Mouse (Mus musculus): ENCODE measurements around the gene Gm11549. TPM values are rescaled to one million over a fixed set of nuclear protein-coding genes. Genes with fewer than 3 reads are reported as not detected.

The Gm11549 gene
- polyA plus RNA-seq, 1 experiment from 2014 or later, result 0.31 TPM

DNA sequence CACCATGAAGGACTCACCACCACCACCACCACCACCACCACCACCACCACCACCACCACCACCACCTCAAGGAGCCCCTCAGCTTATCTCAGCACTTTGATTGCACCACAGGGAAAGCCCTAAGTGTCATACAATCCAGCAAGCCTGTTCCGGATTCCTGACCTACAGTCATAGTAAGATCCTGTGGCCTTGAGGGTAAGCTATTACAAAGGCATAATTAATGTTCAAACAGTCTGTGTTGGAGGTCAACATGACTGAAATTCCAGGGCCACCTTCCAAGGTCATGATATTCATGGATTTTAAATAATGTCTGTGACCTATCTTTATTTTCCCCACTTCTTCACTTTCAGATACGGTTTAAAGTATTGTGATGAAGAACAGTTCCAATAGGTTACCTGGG, 41.1 kb downstream of the Gm11549 start:
- H3K4me2 ChIP-seq, result no peak overlapping the region
- no peaks in the 10 kb centered on the region for H3K36me3 ChIP-seq
- peaks cover 39% of the 10 kb centered on the region for H3K4me1 ChIP-seq (replicated peaks)
- H3K4me3 ChIP-seq, result no peak overlapping the region
- no peaks in the 10 kb centered on the region for H3K27me3 ChIP-seq (replicated peaks)
- H3K27ac ChIP-seq (ENCODE audit: poor library complexity, severe bottlenecking), result peak overlapping the region; percentile 28
- H3K9me3 ChIP-seq (replicated peaks), result no peaks in the 10 kb centered on the region
- WGBS, result 70% methylated on average over 2 of the region's 2 CpGs
- ATAC-seq (ENCODE audit: insufficient number of reproducible peaks, low FRiP score), result no peak
- H3K9ac ChIP-seq, result no peak overlapping the region

DNA sequence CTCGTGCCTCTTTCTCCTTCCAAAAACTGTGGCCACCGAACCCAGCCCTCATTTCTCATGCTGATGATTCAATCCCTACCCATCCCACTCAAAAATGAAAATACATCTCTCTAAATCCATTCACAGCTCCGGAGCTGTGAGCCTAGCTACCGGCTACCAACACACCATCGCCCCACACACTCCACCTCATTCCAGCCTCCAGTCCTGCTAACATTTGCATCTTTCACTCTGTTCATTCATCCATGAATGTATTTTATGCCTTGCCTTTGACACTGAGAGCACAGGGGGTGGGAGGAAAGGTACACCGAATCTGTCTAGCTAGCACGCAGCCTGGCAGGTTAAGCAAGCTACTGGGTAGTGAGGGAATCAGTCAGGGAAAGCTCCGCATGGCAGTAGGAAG, 42.8 kb downstream of the Gm11549 start:
- Histone ChIP-seq H3K4me2 (no peak overlapping the region), H3K36me3 (no peaks in the 10 kb centered on the region), H3K4me1 (replicated peaks) (peaks cover 47% of the 10 kb centered on the region), H3K4me3 (no peak overlapping the region), H3K27me3 (replicated peaks) (no peaks in the 10 kb centered on the region), H3K9ac (no peak overlapping the region), H3K9me3 (replicated peaks) (no peaks in the 10 kb centered on the region), H3K27ac (ENCODE audit: poor library complexity, severe bottlenecking) (no peak overlapping the region)
- ATAC-seq (ENCODE audit: insufficient number of reproducible peaks, low FRiP score), result no peak
- 90% methylated on average over 8 of the region's 8 CpGs for WGBS

DNA sequence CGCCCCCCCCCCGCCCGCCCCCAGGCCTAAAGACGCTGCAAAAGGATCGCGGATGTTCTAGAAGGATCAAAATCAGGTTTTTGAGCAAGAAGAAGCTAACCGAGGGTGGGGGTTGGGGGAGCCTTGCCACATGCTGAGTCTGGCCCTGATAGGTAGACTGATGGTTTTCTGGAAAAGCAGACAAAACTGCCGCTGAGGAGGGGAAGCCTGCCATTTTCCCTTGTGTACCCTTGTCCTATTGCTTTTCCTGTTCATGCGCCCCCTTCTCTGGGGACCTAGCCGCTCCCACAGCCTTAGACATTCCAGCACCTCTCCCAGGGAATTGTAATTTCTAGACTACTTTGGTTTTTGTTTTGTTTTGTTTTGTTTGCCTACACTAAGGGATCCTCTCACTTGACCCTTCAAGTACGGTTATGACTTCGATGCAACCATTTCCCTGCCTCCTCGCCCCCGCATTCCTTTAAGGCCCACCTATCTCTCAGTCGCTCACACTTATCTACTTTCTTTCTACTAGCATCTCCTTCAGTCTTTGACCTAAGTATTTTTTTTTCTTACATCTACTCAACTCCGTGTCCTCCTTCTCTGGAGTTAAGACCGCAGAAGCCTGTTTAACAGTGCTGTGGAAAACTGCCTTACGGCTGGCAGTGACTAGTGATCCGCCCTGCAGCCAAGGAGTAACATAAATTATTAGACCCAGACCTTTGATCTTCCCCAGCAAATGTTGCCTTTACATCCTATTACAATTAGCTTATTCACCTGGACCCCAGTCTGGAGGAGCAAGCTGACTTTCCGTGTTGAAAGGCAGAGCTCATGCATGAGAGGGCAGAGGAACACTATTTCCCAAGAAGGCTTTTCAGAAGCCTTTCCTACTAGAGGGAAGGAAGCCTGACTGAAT, 45.1 kb downstream of the Gm11549 start:
- H3K4me2 ChIP-seq, result peak overlapping the region; percentile 87
- no peaks in the 10 kb centered on the region for H3K27me3 ChIP-seq (replicated peaks)
- H3K4me1 ChIP-seq (replicated peaks), result peaks cover 44% of the 10 kb centered on the region
- ATAC-seq (ENCODE audit: insufficient number of reproducible peaks, low FRiP score), result no peak
- H3K36me3 ChIP-seq, result peaks cover 2% of the 10 kb centered on the region; the same call in 1 of the 2 replicates
- 24% methylated on average over 20 of the region's 20 CpGs for WGBS
- peak overlapping the region; percentile 90 for H3K27ac ChIP-seq (ENCODE audit: poor library complexity, severe bottlenecking)
- peak overlapping the region; percentile 92 for H3K4me3 ChIP-seq
- H3K9ac ChIP-seq, result peak overlapping the region; percentile 92
- H3K9me3 ChIP-seq (replicated peaks), result no peaks in the 10 kb centered on the region

DNA sequence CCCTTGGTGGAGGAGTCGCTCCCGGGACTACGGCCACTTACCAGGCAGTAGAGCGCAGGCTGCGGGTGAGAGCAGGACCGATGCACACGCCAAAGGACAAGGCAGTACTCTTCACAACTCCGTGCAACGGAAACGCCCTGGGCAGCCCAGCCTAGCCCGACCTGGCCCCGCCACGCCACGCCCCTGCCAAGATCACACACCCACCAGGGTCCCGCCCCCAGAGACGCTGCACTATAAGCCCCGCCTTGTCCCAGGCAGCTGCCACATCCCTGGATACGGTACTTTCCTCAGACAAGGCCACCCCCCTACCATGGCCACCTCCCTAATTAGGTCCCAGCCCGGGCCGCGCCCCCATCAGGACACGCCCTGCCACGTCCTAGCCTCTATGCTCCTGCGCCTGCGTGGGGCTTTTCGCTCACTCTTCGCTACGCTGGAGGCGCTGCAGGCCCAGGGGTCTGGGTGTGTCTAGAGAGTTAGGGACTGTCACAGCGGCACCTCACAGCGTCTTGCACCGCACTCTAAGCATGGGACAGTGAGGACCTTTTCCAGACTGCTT, 46.0 kb downstream of the Gm11549 start, which contains the start of the genes Anxa5 and 1810062G17Rik:
Anxa5 (minus strand) TSS at position 363 of the 556 bp plus-strand sequence.
1810062G17Rik (plus strand) TSS at position 406 of the 556 bp plus-strand sequence.
- peak; percentile 99 for ATAC-seq (ENCODE audit: insufficient number of reproducible peaks, low FRiP score)
- peak within 1 kb of the TSS; percentile 92 for H3K4me3 ChIP-seq
- WGBS, result under 1% methylated on average over 31 of the region's 32 CpGs
- H3K36me3 ChIP-seq, result peaks cover 2% of the 10 kb centered on the region; the same call in 1 of the 2 replicates
- peak within 1 kb of the TSS; percentile 87 for H3K4me2 ChIP-seq
- peak within 1 kb of the TSS; percentile 97 for H3K27ac ChIP-seq (ENCODE audit: poor library complexity, severe bottlenecking)
- peaks cover 47% of the 10 kb centered on the region for H3K4me1 ChIP-seq (replicated peaks)
- no peaks in the 10 kb centered on the region for H3K27me3 ChIP-seq (replicated peaks)
- H3K9ac ChIP-seq, result peak within 1 kb of the TSS; percentile 94
- no peaks in the 10 kb centered on the region for H3K9me3 ChIP-seq (replicated peaks)

DNA sequence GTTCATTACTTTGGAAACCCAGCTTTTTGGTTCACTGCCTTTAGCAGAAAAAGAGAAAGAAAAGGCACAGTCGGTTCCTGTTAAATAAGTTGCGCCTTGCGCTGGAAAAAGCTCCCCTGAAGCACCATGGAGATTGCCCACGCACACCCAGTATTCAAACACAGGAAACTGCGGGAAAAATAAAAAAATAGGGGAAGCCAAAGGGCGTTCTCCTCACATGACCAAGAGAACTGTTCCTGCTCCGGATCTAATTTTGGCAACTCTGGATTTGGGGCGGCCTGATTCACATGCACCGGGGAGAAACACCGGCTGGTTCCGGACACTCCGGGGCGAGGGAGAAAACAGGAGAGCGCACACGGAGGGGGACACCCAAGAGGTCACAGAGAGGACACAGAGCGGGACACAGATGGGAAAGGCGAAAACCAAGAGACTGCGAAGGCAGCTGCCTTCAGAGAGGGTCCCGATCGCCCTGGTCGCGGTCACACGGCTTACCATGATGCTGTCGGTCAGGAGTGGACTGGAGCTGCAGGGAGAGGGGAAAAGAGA, 46.6 kb downstream of the Gm11549 start:
- peak; percentile 36; the same call in 1 of the 2 replicates for ATAC-seq (ENCODE audit: insufficient number of reproducible peaks, low FRiP score)
- Histone ChIP-seq H3K9me3 (replicated peaks) (no peaks in the 10 kb centered on the region), H3K9ac (peak overlapping the region; percentile 94), H3K4me2 (peak overlapping the region; percentile 87), H3K27me3 (replicated peaks) (no peaks in the 10 kb centered on the region), H3K4me1 (replicated peaks) (peaks cover 48% of the 10 kb centered on the region), H3K27ac (ENCODE audit: poor library complexity, severe bottlenecking) (peak overlapping the region; percentile 97), H3K4me3 (peak overlapping the region; percentile 92), H3K36me3 (peaks cover 2% of the 10 kb centered on the region; the same call in 1 of the 2 replicates)
- 1% methylated on average over 24 of the region's 24 CpGs for WGBS

DNA sequence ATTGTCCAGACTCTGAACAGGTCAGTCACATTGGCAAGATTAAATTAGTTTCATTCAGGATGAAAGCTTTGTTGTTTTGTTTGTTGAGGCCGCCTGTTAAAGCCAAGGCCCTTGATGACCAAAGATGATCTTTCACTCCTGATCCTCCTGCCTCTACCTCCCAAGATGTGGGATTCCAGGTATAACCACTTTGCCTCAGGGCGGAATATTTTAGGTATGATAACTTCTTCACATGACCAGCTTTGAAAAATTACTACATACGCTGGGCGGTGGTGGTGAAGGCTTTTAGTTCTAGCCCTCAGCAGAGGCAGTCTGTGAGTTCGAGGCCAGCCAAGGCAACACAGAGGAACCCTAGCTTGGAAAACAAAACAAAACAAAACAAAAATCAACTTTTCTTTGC, 47.2 kb downstream of the Gm11549 start:
- no peaks in the 10 kb centered on the region for H3K9me3 ChIP-seq (replicated peaks)
- peak overlapping the region; percentile 87 for H3K4me2 ChIP-seq
- no peak for ATAC-seq (ENCODE audit: insufficient number of reproducible peaks, low FRiP score)
- H3K9ac ChIP-seq, result peak overlapping the region; percentile 94
- peak overlapping the region; percentile 92 for H3K4me3 ChIP-seq
- 72% methylated on average over 5 of the region's 5 CpGs for WGBS
- no peak overlapping the region for H3K27ac ChIP-seq (ENCODE audit: poor library complexity, severe bottlenecking)
- peaks cover 53% of the 10 kb centered on the region for H3K4me1 ChIP-seq (replicated peaks)
- no peaks in the 10 kb centered on the region for H3K27me3 ChIP-seq (replicated peaks)
- peaks cover 5% of the 10 kb centered on the region; the same call in 1 of the 2 replicates for H3K36me3 ChIP-seq

DNA sequence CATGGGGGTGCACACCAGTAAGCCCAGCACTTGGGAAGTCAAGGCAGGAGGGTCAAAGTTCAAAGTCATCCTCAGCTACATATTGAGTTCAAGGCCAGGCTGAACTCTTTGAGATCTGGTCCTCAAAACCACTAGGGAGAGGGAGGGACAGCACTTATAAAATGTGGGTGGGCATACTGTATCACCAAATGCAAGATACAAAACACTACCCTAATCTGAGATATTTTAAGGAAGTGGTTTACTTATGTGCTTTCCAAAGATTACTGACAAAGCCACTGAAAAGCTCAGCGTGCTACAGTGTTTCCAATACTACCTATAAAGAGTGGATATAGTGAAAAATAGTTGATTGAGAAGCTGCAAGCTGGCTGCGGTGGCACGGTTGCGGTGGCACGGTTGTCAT, 48.4 kb downstream of the Gm11549 start:
- Histone ChIP-seq H3K9ac (no peak overlapping the region), H3K27me3 (replicated peaks) (no peaks in the 10 kb centered on the region), H3K9me3 (replicated peaks) (no peaks in the 10 kb centered on the region), H3K4me3 (no peak overlapping the region), H3K4me1 (replicated peaks) (peaks cover 59% of the 10 kb centered on the region), H3K27ac (ENCODE audit: poor library complexity, severe bottlenecking) (no peak overlapping the region), H3K4me2 (peak overlapping the region; percentile 29), H3K36me3 (peaks cover 9% of the 10 kb centered on the region; the same call in 1 of the 2 replicates)
- 94% methylated on average over 5 of the region's 5 CpGs for WGBS
- ATAC-seq (ENCODE audit: insufficient number of reproducible peaks, low FRiP score), result no peak

DNA sequence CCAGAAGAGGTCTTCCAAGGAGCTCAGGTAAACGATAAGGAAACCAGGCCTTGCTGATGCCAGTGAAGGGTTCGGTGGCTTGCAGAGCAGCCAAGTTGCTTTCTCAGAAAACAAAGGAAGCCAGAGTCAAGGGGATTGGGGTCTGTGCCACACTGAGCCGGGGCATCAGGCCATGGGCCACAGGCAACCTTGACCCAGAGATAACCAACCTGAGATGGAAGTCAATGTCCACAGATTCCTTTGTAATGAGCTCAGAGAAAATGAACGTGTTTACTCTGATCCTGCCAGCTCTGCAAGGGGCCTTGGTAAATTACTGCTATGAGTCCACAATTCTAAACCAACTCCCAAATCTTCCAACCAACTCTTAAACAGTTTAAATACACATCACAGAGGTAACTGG, 49.8 kb downstream of the Gm11549 start:
- H3K27ac ChIP-seq (ENCODE audit: poor library complexity, severe bottlenecking), result no peak overlapping the region
- H3K4me2 ChIP-seq, result peak overlapping the region; percentile 33
- H3K4me1 ChIP-seq (replicated peaks), result peaks cover 67% of the 10 kb centered on the region
- ATAC-seq (ENCODE audit: insufficient number of reproducible peaks, low FRiP score), result no peak
- no peaks in the 10 kb centered on the region for H3K27me3 ChIP-seq (replicated peaks)
- no peak overlapping the region for H3K9ac ChIP-seq
- 37% methylated on average over 4 of the region's 4 CpGs for WGBS
- no peak overlapping the region for H3K4me3 ChIP-seq
- no peaks in the 10 kb centered on the region for H3K9me3 ChIP-seq (replicated peaks)
- peaks cover 9% of the 10 kb centered on the region; the same call in 1 of the 2 replicates for H3K36me3 ChIP-seq

DNA sequence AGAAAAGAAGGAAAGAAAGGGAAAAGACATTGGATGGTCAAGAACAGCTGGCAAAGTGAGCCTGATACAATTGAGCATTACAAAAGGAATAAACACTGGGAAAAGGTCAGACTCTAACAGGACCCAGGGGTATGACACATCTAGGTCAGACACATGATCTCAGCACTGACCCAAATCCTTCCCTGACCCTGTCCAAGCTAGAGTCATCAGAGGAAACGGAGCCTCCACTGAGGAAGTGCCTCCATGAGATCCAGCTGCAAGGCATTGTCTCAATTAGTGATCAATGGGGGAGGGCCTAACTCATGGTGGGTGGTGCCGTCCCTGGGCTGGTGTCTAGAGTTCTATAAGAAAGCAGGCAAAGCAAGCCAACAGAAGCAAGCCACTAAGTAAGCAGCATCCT, 52.7 kb downstream of the Gm11549 start:
- Histone ChIP-seq H3K9me3 (replicated peaks) (no peaks in the 10 kb centered on the region), H3K36me3 (peaks cover 17% of the 10 kb centered on the region), H3K4me1 (replicated peaks) (peaks cover 73% of the 10 kb centered on the region), H3K4me2 (no peak overlapping the region), H3K9ac (no peak overlapping the region), H3K27me3 (replicated peaks) (no peaks in the 10 kb centered on the region), H3K27ac (ENCODE audit: poor library complexity, severe bottlenecking) (no peak overlapping the region), H3K4me3 (no peak overlapping the region)
- WGBS, result 55% methylated on average over 2 of the region's 2 CpGs
- ATAC-seq (ENCODE audit: insufficient number of reproducible peaks, low FRiP score), result no peak

DNA sequence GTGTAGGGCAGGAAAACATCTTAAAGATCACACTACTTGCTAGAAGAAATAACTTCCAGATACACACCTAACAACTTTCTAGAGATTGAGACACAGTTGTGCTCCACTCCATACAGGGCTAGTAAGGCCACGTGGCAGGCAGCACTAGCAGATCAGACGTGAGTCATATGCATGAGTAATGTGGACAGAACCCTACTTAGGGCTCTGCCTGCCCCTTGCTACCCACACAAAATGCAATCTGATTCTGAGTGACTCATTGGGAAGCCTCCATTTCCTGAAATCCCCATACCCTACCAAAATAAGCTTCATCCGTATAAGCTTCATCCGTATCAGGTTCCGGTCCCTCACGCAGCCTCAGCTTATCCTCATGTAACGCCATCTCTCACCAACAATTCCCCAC, 54.0 kb downstream of the Gm11549 start:
- H3K9me3 ChIP-seq (replicated peaks), result no peaks in the 10 kb centered on the region
- H3K4me3 ChIP-seq, result no peak overlapping the region
- no peak for ATAC-seq (ENCODE audit: insufficient number of reproducible peaks, low FRiP score)
- no peak overlapping the region for H3K27ac ChIP-seq (ENCODE audit: poor library complexity, severe bottlenecking)
- no peak overlapping the region for H3K4me2 ChIP-seq
- H3K27me3 ChIP-seq (replicated peaks), result no peaks in the 10 kb centered on the region
- peaks cover 66% of the 10 kb centered on the region for H3K4me1 ChIP-seq (replicated peaks)
- no peak overlapping the region for H3K9ac ChIP-seq
- WGBS, result 58% methylated on average over 7 of the region's 7 CpGs
- H3K36me3 ChIP-seq, result peaks cover 25% of the 10 kb centered on the region

DNA sequence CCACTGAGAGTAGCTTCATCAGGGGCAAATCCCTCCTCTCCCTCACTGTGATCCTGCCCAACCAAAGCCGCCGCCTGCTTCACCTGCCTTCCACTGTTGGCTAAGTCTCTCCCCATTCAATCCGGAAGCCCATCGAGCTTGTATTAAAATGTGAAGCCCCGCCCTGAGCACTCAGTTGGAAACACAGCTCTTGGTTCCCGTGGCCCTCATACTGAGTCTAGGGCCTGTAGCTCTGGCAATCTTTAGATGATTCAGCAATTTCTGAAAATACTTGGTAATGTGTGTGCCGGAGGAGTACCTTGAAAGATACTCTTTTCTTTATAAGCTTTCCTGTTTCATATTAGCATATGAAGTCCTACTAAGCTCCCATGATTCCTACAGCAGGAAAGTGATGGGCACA, 56.1 kb downstream of the Gm11549 start:
- no peak for ATAC-seq (ENCODE audit: insufficient number of reproducible peaks, low FRiP score)
- Histone ChIP-seq H3K36me3 (peaks cover 44% of the 10 kb centered on the region), H3K4me2 (no peak overlapping the region), H3K4me3 (no peak overlapping the region), H3K4me1 (replicated peaks) (peaks cover 50% of the 10 kb centered on the region), H3K27ac (ENCODE audit: poor library complexity, severe bottlenecking) (no peak overlapping the region), H3K9ac (no peak overlapping the region), H3K9me3 (replicated peaks) (no peaks in the 10 kb centered on the region), H3K27me3 (replicated peaks) (no peaks in the 10 kb centered on the region)
- WGBS, result 59% methylated on average over 7 of the region's 7 CpGs

Measured in heart, embryonic 12.5 days (tissue).